Mouse (Mus musculus): ENCODE data around the gene 1700007K13Rik.

GRCm38 (mm10) chr2:28463919-28464318, 2.2 kb downstream of the 1700007K13Rik start:
- peak; percentile 64; the same call in 1 of the 2 replicates for TF ChIP-seq UBTF (IDR thresholded peaks at IDR 0.05; ENCODE audit: low read depth, low read length)
- TF ChIP-seq EP300 (IDR thresholded peaks at IDR 0.05; ENCODE audit: low read length), result no peak
- no peak for TF ChIP-seq MEF2A (IDR thresholded peaks at IDR 0.05; ENCODE audit: borderline replicate concordance, low read depth, low read length)
- no peak for TF ChIP-seq POLR2AphosphoS2 (IDR thresholded peaks at IDR 0.05; ENCODE audit: low read depth, low read length)

Measured in CH12.LX (cell line).